Mouse (Mus musculus): ENCODE data around the gene Cars2. TPM values are rescaled to one million over a fixed set of nuclear protein-coding genes. Genes with fewer than 3 reads are reported as not detected.

Cars2 gene
- polyA plus RNA-seq, 1 experiment from 2014 or later = 25.4 TPM

Other genes starting within 250 kb of the Cars2 start
- 47.5 and 52.5 TPM in 2 replicates for gene Col4a2, start 238.0 kb downstream of the Cars2 start, polyA plus RNA-seq (2015; fragmentation: Nextera tagmentation; extraction: Ambion mirVana)
- gene Col4a1, start 238.0 kb downstream of the Cars2 start, polyA plus RNA-seq (2015; fragmentation: Nextera tagmentation; extraction: Ambion mirVana) = 101 and 108 TPM in 2 replicates
- gene Rab20, start 72.1 kb downstream of the Cars2 start, polyA plus RNA-seq (2015; fragmentation: Nextera tagmentation; extraction: Ambion mirVana) = 1.4 and 1.5 TPM in 2 replicates
- 148 and 150 TPM in 2 replicates for gene Naxd, start 53.3 kb downstream of the Cars2 start, polyA plus RNA-seq (2015; fragmentation: Nextera tagmentation; extraction: Ambion mirVana)
- gene Ing1, start 4.8 kb upstream of the Cars2 start, polyA plus RNA-seq (2015; fragmentation: Nextera tagmentation; extraction: Ambion mirVana) = 54.4 and 56.9 TPM in 2 replicates
- gene Ankrd10, start 85.0 kb upstream of the Cars2 start, polyA plus RNA-seq (2015; fragmentation: Nextera tagmentation; extraction: Ambion mirVana) = 79.2 and 81.6 TPM in 2 replicates
- gene 1700016D06Rik, start 150.3 kb upstream of the Cars2 start, polyA plus RNA-seq (2015; fragmentation: Nextera tagmentation; extraction: Ambion mirVana) = not detected in 2 replicates
- gene Arhgef7, start 176.9 kb upstream of the Cars2 start, polyA plus RNA-seq (2015; fragmentation: Nextera tagmentation; extraction: Ambion mirVana) = 60.7 and 61.6 TPM in 2 replicates